Mouse (Mus musculus) lung, embryonic 16.5 days (tissue): Measurements from ENCODE around the gene Psmd9. TPM values are rescaled to one million over a fixed set of nuclear protein-coding genes. Genes with fewer than 3 reads are reported as not detected.

ENCODE experiments used
- ATAC-seq: fragments of 200-750 bp; cut with Nextera tagmentation; 2 replicates; pipeline ENCODE4 v1.8.0; 2017; ENCODE audit warnings: low read depth, mild to moderate bottlenecking, moderate library complexity
- H3K27ac ChIP-seq: fragments of 300-500 bp; sonication (generic); 2 replicates; pipeline ENCODE4 v1.5.1; 2014; ENCODE audit warnings: mild to moderate bottlenecking, control low read depth, low read length
- H3K27me3 ChIP-seq: fragments of 300-500 bp; sonication (generic); 2 replicates; pipeline ENCODE4 v1.6.1; 2014; ENCODE audit warnings: low read depth, low read length, mixed read lengths; ENCODE audit not compliant: control insufficient read depth, insufficient read depth
- H3K36me3 ChIP-seq: fragments of 300-500 bp; sonication (generic); 2 replicates; pipeline ENCODE4 v1.6.1; 2014; ENCODE audit warnings: low read length; ENCODE audit not compliant: control insufficient read depth, insufficient read depth
- H3K4me1 ChIP-seq: fragments of 300-500 bp; sonication (generic); replicated peaks from 2 replicates; pipeline ENCODE4 v1.6.1; 2014; ENCODE audit warnings: low read length, mixed read lengths; ENCODE audit not compliant: control insufficient read depth, insufficient read depth
- H3K4me2 ChIP-seq: fragments of 300-500 bp; sonication (generic); 2 replicates; pipeline ENCODE4 v1.6.1; 2014; ENCODE audit warnings: low read depth, low read length, control low read depth
- H3K4me3 ChIP-seq: fragments of 300-500 bp; sonication (generic); 2 replicates; pipeline ENCODE4 v1.5.1; 2014; ENCODE audit warnings: mild to moderate bottlenecking, low read length, control low read depth
- H3K9ac ChIP-seq: fragments of 300-500 bp; sonication (generic); 2 replicates; pipeline ENCODE4 v1.6.1; 2014; ENCODE audit warnings: low read length, control low read depth
- H3K9me3 ChIP-seq: fragments of 300-500 bp; sonication (generic); 2 replicates; pipeline ENCODE4 v1.6.1; 2016; ENCODE audit warnings: low read length; ENCODE audit not compliant: control insufficient read depth
- WGBS: fragments of 180-500 bp; shearing (Covaris S2); extraction: QIAGEN DNeasy Blood & Tissue Kit; methylation state at CpG from one replicate; pipeline ENCODE4 v1.1.7; 2014; 5-methylcytosine and 5-hydroxymethylcytosine counted together
- polyA plus RNA-seq: library from polyadenylated mRNA; unstranded; fragments of >200 nt; fragmentation: Nextera tagmentation; extraction: Ambion mirVana; gene quantifications from 2 replicates; pipeline ENCODE4 v1.2.1, GENCODE M21; 2015

Gene Psmd9
- 87.0 and 91.8 TPM in 2 replicates for polyA plus RNA-seq

- no peak within 1 kb of the TSS for H3K4me2 ChIP-seq
- WGBS, result 78% methylated on average over 5 of the region's 5 CpGs
- no peak within 1 kb of the TSS for H3K4me3 ChIP-seq
- H3K9ac ChIP-seq, result no peak within 1 kb of the TSS
- H3K27ac ChIP-seq, result no peak within 1 kb of the TSS
- no peaks in the 10 kb centered on the region for H3K9me3 ChIP-seq
- peaks cover 19% of the 10 kb centered on the region for H3K36me3 ChIP-seq
- H3K4me1 ChIP-seq, result peaks cover 9% of the 10 kb centered on the region; the same call in 1 of the 2 replicates
- H3K27me3 ChIP-seq, result no peaks in the 10 kb centered on the region
- ATAC-seq, result no peak
These were observed at the start of gene Psmd9 for GRCm38 (mm10) chr5:123169284-123169683. Psmd9 (plus strand) TSS chr5:123169413.

GRCm38 (mm10) chr5:123120624-123121215, 48.5 kb upstream of the Psmd9 start:
- H3K36me3 ChIP-seq, result no peaks in the 10 kb centered on the region; the same call in 1 of the 2 replicates
- H3K9ac ChIP-seq, result no peak overlapping the region
- no peaks in the 10 kb centered on the region for H3K9me3 ChIP-seq
- peaks cover 16% of the 10 kb centered on the region for H3K4me1 ChIP-seq
- 74% methylated on average over 7 of the region's 7 CpGs for WGBS
- no peak overlapping the region for H3K27ac ChIP-seq
- no peaks in the 10 kb centered on the region for H3K27me3 ChIP-seq
- no peak overlapping the region for H3K4me2 ChIP-seq
- no peak overlapping the region for H3K4me3 ChIP-seq
- ATAC-seq, result no peak

- Histone ChIP-seq H3K4me2 (no peak overlapping the region), H3K27ac (no peak overlapping the region), H3K9ac (no peak overlapping the region), H3K4me3 (no peak overlapping the region), H3K9me3 (no peaks in the 10 kb centered on the region), H3K36me3 (no peaks in the 10 kb centered on the region; the same call in 1 of the 2 replicates), H3K27me3 (no peaks in the 10 kb centered on the region), H3K4me1 (peaks cover 8% of the 10 kb centered on the region)
- 92% methylated on average over 4 of the region's 4 CpGs for WGBS
- no peak for ATAC-seq
These were observed 47.0 kb upstream of the Psmd9 start for GRCm38 (mm10) chr5:123122181-123122580.

- Histone ChIP-seq H3K27ac (no peak overlapping the region), H3K36me3 (no peaks in the 10 kb centered on the region; the same call in 1 of the 2 replicates), H3K9me3 (no peaks in the 10 kb centered on the region), H3K4me3 (no peak overlapping the region), H3K9ac (no peak overlapping the region), H3K27me3 (no peaks in the 10 kb centered on the region), H3K4me1 (peaks cover 11% of the 10 kb centered on the region), H3K4me2 (no peak overlapping the region)
- no peak for ATAC-seq
- WGBS, result 77% methylated on average over 6 of the region's 6 CpGs
These were observed 44.1 kb upstream of the Psmd9 start for GRCm38 (mm10) chr5:123125105-123125504.

GRCm38 (mm10) chr5:123125638-123126406, 43.4 kb upstream of the Psmd9 start:
- ATAC-seq, result no peak
- peaks cover 11% of the 10 kb centered on the region for H3K4me1 ChIP-seq
- no peak overlapping the region for H3K4me2 ChIP-seq
- H3K9me3 ChIP-seq, result no peaks in the 10 kb centered on the region
- no peaks in the 10 kb centered on the region for H3K27me3 ChIP-seq
- WGBS, result 66% methylated on average over 18 of the region's 18 CpGs
- H3K27ac ChIP-seq, result no peak overlapping the region
- H3K4me3 ChIP-seq, result no peak overlapping the region
- no peak overlapping the region for H3K9ac ChIP-seq
- H3K36me3 ChIP-seq, result no peaks in the 10 kb centered on the region; the same call in 1 of the 2 replicates

- Histone ChIP-seq H3K27me3 (no peaks in the 10 kb centered on the region), H3K4me2 (no peak overlapping the region), H3K9me3 (no peaks in the 10 kb centered on the region), H3K4me3 (no peak overlapping the region), H3K4me1 (peaks cover 15% of the 10 kb centered on the region), H3K27ac (no peak overlapping the region), H3K36me3 (no peaks in the 10 kb centered on the region; the same call in 1 of the 2 replicates), H3K9ac (no peak overlapping the region)
- ATAC-seq, result no peak
- WGBS, result 63% methylated on average over 6 of the region's 6 CpGs
These were observed 42.2 kb upstream of the Psmd9 start for GRCm38 (mm10) chr5:123127031-123127430.

GRCm38 (mm10) chr5:123128426-123129169, 40.6 kb upstream of the Psmd9 start:
- WGBS, result 44% methylated on average over 10 of the region's 10 CpGs
- Histone ChIP-seq H3K27ac (no peak overlapping the region), H3K4me1 (peaks cover 28% of the 10 kb centered on the region), H3K4me3 (no peak overlapping the region), H3K9me3 (no peaks in the 10 kb centered on the region), H3K27me3 (no peaks in the 10 kb centered on the region), H3K9ac (no peak overlapping the region), H3K36me3 (no peaks in the 10 kb centered on the region; the same call in 1 of the 2 replicates), H3K4me2 (no peak overlapping the region)
- ATAC-seq, result no peak

GRCm38 (mm10) chr5:123129170-123129757, 39.9 kb upstream of the Psmd9 start:
- Histone ChIP-seq H3K4me1 (peaks cover 34% of the 10 kb centered on the region), H3K9ac (no peak overlapping the region), H3K9me3 (no peaks in the 10 kb centered on the region)

More at GRCm38 (mm10) chr5:123129170-123129757, 39.9 kb upstream of the Psmd9 start:
- no peak overlapping the region for H3K27ac ChIP-seq
- ATAC-seq, result no peak
- no peak overlapping the region for H3K4me3 ChIP-seq
- no peaks in the 10 kb centered on the region for H3K36me3 ChIP-seq
- H3K4me2 ChIP-seq, result no peak overlapping the region
- no peaks in the 10 kb centered on the region for H3K27me3 ChIP-seq
- WGBS, result 70% methylated on average over 10 of the region's 10 CpGs
